In genomic region chr8:121668553-121668952, GRCm38 (mm10) we compare ENCODE assay signal across 8 mouse cellular contexts. TPM values are rescaled to one million over a fixed set of nuclear protein-coding genes. Genes with fewer than 3 reads are reported as not detected.
DNase-seq lines count a peak whose midpoint lies in the region; ATAC-seq and TF ChIP-seq lines count a peak whose summit lies in the region.

No protein-coding gene starts in this region.

- peak; percentile 47 for DNase-seq in kidney, adult 2 months
- no peak for DNase-seq in kidney, adult 9 months
- DNase-seq in MN1 (ENCODE audit: low spot score): peak; percentile 83
- peak; percentile 63 for DNase-seq in lung, postnatal 14 days
- DNase-seq in spleen, postnatal 10 days (ENCODE audit: low spot score in 2 of 2): no peak
- no peak for DNase-seq in thymus, postnatal 10 days (ENCODE audit: low spot score in 2 of 2)
- no peak for DNase-seq in B cell, adult 2 months

- no peaks in the 10 kb centered on the region for H3K4me1 ChIP-seq in kidney, adult 2 months (ENCODE audit: control insufficient read depth, insufficient read depth, low read length)
- peaks cover 24% of the 10 kb centered on the region for H3K4me1 ChIP-seq in heart, embryonic 15.5 days (replicated peaks)

- 65% methylated on average over 6 of the region's 6 CpGs for WGBS in kidney, adult 2 months
- 32% methylated on average over 6 of the region's 6 CpGs for WGBS in heart, embryonic 15.5 days

- ATAC-seq in heart, embryonic 15.5 days (replicated peaks; ENCODE audit: insufficient number of reproducible peaks, insufficient read depth, low FRiP score, low read depth): 0 out of 2 replicates have a peak, but pooled peaks have one; percentile 31

- H3K9me3 ChIP-seq in heart, embryonic 15.5 days (replicated peaks): no peaks in the 10 kb centered on the region

- no peak overlapping the region for H3K9ac ChIP-seq in heart, embryonic 15.5 days

- TF ChIP-seq POLR2A in kidney, adult 2 months (IDR thresholded peaks at IDR 0.05; ENCODE audit: low read depth, low read length): no peak

- H3K4me3 ChIP-seq in kidney, adult 2 months (ENCODE audit: insufficient read depth, low read depth, low read length): no peak overlapping the region
- no peak overlapping the region for H3K4me3 ChIP-seq in heart, embryonic 15.5 days

- TF ChIP-seq CTCF in kidney, adult 2 months (conservative IDR thresholded peaks at IDR 0.05; ENCODE audit: insufficient read depth, insufficient read length, low read depth, low read length): no peak

- H3K27ac ChIP-seq in kidney, adult 2 months (ENCODE audit: insufficient read depth, low read depth, low read length): 0 out of 2 replicates have a peak overlapping the region, but pooled peaks have one; percentile 9
- peak overlapping the region; percentile 33 for H3K27ac ChIP-seq in heart, embryonic 15.5 days

- H3K4me2 ChIP-seq in heart, embryonic 15.5 days: no peak overlapping the region

- no peaks in the 10 kb centered on the region for H3K36me3 ChIP-seq in kidney, adult 2 months (ENCODE audit: control insufficient read depth, insufficient read depth, low read length)
- H3K36me3 ChIP-seq in heart, embryonic 15.5 days: no peaks in the 10 kb centered on the region

- H3K27me3 ChIP-seq in kidney, adult 2 months (replicated peaks; ENCODE audit: control insufficient read depth, insufficient read depth, low read length): no peaks in the 10 kb centered on the region
- 0 out of 2 replicates have a peak, but pooled peaks cover 5% of the 10 kb centered on the region for H3K27me3 ChIP-seq in heart, embryonic 15.5 days

RNA-seq across cellular contexts. Expression of gene Zcchc14, which starts 15.9 kb away (rescaled TPM):
- 31.4 and 37.0 TPM in 2 replicates for polyA plus RNA-seq in kidney, adult 2 months (2012; rRNA removed)
- 7.8 and 8.8 TPM in 2 replicates for polyA plus RNA-seq in heart, embryonic 15.5 days (2015; fragmentation: Nextera tagmentation; extraction: Ambion mirVana)

Comparison
In these comparisons a context has a peak if more than half of its experiments do, and no peak if none do; other contexts are left out.
1. DNase-seq: peak in kidney, adult 2 months (single experiment), MN1 (single experiment) and lung, postnatal 14 days (single experiment); none in kidney, adult 9 months (single experiment), spleen, postnatal 10 days (0 of 2), thymus, postnatal 10 days (0 of 2) and B cell, adult 2 months (0 of 2).